Mouse (Mus musculus) gonadal fat pad, adult 2 months (tissue): Measurements from ENCODE around the gene Sgpp2. TPM values are rescaled to one million over a fixed set of nuclear protein-coding genes. Genes with fewer than 3 reads are reported as not detected.

Source experiments
- DNase-seq: peaks from one replicate; pipeline ENCODE4 v3.0.0-alpha.2; 2012; ENCODE audit warnings: low read depth
- polyA plus RNA-seq: library from polyadenylated mRNA; depleted of rRNA; stranded (reverse); fragments of >200 nt; gene quantifications from 2 replicates; pipeline ENCODE4 v1.2.3, GENCODE M21; 2012; rRNA removed

Gene Sgpp2
- polyA plus RNA-seq, result 0.61 and 1.1 TPM in 2 replicates

DNA sequence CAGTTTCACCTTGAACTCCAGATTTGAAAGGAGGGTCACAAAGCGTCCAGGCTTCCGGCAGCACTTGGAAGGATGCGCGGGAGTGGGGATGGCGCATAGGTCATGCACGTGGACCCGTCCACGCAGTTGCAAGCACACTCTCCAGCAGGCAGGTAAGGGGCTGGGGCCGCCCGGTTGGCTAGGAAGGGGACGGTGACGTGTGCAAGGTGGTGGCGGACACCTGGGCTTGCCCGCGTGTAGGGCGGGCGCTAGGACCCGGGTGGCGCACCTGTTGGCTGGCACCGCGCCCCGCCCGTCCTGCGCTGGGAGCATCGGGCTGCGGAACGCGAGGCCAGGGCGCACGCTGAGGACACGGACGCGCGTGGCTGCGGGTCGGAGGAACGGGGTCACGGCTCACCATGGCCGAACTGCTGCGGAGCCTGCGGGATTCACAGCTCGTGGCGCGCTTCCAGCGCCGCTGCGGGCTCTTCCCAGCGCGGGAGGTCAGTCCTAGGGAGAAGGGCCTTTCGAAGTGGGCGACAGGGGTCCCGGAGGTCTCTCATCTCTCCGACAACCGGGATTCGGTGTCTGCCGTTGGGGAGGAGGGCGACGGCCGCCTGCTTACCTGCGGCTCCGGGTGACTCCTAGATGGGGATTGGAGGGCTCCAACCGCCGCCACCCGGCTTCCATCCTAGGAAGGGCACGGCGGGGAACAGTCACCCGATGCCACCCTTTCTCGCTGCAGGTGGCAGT, at the start of gene Sgpp2:
Gene Sgpp2, plus strand, starts transcription at position 325 of the 732 bp plus-strand sequence.
- no peak for DNase-seq

DNA sequence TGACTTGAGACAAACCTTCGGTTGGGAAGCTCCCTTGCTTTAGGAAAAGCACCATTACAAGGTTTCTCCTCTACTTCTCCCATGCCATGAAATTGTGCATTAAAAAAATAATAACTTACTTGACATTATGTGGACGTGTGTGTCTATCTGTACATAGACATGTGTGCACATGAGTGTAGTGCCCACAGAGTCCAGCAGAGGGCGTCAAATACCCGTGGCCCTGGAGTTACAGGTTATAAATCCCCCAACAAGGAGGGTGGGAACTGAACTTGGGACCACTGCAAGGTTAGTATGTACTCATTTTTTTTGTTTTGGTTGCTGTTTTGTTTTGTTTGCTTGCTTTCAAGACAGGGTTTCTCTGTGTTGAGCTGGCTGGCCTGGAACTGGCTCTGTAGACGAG, 42.6 kb upstream of the Sgpp2 start:
- no peak for DNase-seq

DNA sequence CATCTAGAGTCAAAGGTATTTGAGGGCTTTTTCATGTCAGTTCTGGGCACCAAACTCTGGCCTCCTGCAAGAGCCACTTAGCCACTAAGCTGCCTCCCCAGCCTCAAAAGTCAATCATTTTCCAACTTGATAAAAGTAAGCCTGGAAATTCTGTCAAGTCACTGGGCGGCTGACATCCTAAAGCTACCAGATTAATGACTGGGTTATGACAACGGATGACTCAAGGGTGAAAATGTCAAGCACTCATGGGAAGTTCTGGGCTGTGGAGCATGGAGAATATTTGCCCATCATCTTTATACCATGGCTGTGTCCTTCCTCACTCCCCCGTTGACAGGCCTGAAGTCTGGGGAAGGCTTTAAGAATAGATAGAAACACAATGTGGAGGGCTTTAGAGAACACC, 37.2 kb upstream of the Sgpp2 start:
- DNase-seq, result no peak

DNA sequence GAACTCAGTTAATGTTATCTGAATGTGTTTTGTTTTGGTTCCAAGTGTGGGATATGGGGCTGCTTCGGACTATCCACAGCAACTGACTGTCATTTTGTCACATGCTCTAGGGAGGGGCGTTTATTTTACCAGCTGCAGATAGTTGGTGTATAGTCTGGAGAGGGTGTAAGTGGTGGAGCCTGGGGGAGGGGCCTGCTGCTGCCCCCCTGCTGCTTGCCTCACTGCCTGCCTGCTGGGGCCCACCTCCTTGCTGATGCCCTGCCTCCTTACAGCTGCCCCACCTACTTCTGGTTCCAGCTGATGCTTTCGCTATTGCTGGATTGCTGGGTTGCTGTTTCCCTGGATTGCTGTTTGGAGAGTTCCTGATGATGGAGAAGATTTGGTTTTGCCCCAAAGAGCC, 31.0 kb upstream of the Sgpp2 start:
- DNase-seq, result no peak

DNA sequence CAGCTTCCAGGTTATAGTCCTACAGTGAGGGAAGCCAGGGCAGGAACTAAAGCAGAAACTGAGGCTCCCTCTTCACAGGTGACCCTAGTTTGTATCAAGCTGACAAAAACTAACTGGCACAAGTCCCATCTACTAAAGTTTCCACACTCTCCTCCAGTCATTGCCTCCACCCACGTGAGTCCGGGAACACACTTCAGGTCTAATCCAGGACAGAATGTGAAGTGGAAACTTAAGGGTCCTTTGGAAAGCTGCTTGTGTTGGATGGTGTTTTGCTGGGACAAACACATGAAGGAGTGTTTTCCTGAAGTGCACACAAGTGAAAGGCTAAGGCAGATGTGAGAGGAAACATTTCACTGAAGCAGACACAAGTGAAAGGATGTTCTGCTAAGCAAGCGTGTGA, 17.7 kb upstream of the Sgpp2 start:
- DNase-seq, result no peak

DNA sequence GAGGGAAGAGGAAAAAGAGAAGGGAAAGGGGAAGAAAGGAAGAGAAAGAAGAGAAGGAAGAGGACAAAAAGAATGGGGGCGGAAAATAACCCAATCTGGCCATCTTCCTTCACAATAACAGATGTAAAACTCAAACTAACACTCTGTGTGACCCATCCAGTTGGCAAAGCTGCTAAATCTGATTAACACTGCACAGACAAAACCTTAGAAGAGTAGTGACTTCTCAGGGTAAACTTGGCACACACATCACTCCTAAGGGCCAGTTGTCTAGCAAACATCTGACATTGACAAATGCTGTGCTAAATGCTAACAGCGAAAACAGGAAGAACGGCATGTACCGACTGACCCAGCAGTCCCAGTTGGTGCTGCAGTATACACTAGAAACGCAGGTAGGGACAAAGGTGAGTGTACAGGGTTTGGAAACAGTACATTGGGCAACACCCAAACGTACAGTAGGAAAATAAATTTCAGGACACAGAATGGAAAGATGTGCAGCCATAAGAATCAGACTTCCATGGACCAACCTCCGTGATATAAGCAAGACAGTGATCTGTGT, 10.4 kb upstream of the Sgpp2 start:
- DNase-seq, result no peak

DNA sequence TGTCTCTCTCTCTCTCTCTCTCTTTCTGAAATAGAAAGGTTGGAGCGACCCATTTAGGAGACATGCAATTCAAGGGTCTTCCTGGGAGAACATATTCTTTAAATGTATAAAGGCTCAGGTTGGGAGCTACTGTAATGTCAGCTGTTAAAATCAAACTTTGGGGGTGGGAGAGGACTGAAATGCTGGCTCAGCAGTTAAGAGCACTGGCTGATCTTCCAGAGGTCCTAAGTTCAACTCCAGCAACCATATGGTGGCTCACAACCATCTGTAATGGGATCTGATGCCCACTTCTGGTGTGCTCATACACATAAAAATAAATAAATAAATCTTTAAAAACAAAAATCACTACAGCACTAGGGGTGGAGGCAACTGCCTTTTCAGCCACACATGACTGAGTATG, 1.5 kb upstream of the Sgpp2 start:
- DNase-seq, result no peak

DNA sequence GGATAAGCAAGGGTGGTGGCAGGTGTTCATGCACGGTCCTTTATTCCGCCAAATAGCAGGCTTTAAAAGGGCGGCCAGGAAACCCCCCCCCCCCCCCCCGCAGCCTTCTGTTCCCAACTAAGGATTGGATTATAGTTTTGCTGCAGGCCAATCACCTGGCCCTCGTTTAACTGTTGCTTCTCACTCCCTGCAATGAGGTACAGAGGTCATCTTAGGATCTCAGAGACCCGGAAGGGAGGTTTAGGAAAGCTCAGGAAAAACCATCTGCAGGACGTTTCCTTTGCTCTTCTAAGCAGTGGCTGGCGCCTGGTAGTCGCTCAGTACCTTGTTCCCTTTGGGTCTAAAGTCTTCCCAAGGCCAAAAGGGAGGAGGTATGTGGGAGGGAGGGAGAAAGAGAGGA, 865 bp upstream of the Sgpp2 start:
- DNase-seq, result no peak

DNA sequence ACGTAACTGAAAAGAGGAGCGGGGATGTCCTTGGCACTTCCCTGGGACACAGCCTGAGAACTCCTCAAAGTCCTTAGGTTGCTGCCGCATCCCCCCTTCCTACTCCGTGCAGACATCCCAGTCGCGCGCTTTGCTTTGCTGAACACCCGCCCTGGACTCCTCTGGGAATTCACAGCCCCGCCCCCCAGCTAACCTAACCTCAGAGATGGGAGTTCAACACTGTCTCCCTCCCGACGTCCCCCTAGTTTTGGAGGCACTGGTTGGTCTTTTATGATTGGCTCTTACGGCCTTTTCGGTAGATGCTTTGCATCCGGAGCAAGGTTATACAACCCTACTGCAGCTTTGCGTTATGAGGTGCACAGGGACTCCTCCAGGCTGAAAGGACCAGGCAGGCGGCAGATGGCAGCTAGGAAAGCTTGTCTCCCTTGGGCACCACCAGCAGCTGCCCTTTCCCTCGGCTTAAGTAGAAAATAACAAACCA, 756 bp downstream of the Sgpp2 start:
- no peak for DNase-seq

DNA sequence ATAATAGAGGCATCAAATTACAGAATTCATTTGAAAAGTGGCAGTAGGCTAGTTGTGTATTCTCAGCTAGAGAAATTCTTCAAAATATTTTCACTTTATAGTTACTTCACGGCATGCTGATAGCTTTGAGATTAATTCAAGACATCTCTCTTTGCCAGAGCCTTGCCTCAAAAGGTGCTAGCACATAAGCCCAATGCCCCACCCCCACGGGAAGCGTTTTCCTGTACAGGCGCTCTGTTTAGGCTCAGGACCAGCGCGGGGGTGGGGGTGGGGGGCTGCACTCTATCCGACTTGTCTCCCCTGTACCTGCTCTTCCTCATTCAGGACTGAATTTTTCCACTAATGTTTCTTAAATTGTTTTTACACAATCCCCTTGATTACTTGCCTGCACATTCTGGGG, 1.3 kb downstream of the Sgpp2 start:
- no peak for DNase-seq

DNA sequence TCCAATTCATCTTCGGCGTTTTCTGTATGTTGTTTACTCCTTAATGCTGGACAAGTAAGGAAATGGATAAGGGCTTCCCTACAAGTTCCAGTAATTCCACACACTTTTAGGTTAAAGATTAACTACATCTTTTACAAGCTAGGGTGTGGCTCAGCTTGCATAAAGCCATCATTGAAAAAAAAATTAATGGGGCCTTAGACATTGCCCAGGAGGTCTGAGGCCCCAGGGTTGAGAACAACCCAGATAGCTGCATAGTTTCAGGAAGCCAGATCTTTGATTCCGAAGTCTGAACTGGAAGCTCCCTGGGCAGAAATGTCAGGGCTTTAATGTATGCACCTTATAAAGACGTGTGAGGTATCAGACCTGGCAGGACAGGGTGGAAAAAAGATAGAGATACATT, 2.8 kb downstream of the Sgpp2 start:
- DNase-seq, result no peak

DNA sequence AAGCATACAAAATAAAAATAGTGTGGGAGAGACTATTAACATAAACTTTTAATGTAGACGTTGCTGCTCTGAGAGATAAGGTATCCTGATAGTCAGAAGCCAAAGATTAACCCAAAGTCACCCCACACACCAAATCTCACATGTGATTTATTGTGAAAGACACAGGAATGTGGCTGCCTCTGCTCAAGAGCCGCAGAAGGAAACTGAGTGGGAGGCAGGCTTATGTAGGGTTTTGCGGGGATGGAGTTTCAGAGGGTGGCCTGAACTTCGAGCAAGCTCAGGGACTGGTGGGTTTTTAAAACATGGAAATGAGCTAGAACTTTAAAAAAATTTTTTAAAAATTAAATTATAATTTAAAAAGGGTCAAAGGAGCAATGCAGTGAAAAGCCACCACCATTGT, 3.8 kb downstream of the Sgpp2 start:
- no peak for DNase-seq

DNA sequence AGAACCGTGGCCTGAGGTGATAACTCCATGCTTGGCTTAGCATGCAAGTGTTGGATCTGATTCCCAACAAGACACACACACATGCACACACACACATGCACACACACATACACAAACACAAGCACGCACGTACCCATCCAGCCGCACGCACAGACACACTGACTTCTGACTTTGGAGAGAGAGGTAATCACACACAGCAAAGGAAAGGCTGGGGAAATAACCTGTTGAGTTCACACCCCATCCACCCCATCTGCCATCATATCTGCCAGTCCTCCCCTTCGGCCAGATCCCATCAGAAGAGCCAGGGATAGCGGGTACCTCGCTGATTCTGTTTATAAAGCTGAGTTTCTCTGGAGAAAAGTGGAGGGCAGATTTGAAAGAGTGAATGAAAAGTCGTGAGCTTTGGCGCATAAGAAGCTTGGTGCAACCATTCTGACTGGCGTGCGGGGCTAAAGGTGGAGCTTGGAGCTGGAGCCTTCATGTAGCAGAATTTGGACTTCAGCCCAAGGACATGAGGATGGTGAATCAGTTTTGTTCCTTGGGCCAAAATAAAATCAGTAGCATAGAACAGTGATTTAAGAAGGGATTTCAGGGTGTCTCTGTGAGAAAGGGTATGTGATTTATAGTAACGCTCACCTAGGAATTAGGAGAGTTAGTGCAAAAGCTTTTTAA, 8.1 kb downstream of the Sgpp2 start:
- DNase-seq, result no peak

DNA sequence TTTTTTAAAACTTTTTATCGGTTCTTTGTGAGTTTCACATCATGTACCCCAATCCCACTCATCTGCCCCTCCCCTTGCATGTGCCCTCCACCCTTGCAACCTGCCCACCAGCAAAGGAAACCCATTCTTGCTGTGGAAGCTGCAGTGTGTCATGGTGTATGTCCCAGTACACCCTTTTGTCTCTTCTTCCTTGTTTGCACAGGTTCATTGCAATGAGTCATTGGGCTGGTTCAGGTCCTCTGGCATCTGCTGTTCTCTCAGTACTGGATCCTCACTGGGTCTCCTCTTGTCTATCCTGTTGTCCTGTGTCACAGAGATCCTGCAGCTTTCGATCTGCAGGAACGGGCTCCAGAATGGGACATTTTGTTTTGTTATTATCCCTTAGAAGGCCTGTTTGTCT, 10.1 kb downstream of the Sgpp2 start:
- no peak for DNase-seq

DNA sequence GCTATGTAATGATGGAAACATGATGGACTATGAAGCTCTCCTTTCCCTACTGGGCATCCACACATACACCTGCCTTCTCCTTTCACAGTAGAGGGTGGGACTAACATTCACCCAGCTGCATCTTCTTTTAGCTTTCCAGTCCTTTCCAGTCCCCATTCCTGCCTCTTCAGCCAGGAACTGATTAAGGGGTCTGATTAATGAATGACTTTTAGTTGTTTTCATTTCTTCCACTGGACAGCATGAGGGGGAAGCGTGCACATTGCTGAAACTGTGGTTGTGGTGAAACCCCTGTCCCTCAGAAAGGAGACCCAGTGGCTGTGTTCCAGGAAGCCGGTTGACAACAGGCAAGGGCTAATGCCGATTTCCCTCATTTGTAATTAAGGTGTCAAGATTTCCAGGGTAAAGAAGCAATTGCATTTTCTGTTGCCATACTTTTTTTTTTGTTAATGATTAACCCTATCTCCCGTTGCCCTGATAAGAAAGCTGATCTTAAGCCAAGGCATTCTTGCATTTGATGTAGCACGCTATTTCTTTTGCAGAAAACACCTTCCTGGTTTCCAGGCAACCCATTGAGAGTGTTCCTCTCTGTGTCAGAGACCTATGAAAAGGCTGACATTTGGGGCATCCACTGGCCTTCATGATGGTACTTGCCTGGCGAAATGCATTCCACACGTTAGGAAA, 12.1 kb downstream of the Sgpp2 start:
- no peak for DNase-seq

DNA sequence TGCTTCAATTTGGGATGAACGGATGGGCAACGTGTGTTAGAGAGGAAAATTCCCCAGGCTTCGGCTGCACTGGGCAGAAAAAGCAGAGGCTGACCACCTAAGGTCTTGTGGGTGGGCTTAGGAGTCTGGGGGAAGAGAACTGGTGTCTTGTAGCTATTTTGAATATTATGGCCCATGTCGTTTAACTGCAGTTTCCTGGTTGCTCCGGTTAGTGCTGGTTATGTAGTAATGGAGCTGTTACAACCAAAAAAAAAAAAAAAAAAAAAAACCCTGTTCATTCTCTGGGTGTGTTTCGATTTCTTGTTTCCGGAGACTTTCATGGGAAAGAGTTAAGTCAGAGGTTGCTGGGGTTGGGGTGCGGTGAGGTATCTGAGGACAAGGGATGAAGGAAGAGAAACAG, 12.7 kb downstream of the Sgpp2 start:
- DNase-seq, result no peak

DNA sequence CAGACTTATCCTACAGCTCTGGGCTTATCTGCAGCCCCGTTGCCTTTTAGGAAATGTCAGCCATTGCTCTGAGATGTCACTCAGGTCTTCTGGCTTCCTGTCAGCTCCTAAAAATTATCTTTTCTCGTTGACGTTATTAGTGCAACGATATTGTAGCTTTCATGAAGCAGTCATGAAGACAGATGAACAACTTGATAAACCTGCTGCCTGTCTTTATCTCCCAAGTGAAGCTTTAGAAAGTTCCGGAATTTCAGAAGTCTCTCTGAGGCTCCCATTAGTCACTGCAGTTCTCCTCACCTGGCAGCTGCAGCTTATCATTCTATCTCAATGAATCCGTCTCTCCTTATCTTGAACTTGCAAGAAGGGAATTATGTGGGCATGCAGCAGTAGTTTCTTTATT, 13.9 kb downstream of the Sgpp2 start:
- no peak for DNase-seq

DNA sequence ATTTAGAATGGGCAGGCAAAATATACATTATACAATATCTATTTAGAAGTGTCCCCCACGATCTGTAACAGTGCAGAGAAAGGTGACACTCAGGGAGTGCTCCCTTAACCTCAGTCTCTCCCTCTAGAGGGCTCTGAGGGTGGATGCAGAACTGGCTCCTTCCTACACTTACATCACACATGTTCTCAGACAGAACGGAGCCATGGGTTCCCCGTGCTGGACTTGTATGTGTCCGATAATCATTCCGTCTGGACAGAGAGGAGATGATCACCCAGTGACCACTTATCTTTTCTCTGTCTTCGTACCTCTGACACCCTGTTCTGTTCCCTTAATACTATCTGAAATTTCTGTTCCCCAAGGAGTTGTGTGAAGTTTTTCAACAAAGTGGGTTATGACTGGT, 15.7 kb downstream of the Sgpp2 start:
- DNase-seq, result no peak

DNA sequence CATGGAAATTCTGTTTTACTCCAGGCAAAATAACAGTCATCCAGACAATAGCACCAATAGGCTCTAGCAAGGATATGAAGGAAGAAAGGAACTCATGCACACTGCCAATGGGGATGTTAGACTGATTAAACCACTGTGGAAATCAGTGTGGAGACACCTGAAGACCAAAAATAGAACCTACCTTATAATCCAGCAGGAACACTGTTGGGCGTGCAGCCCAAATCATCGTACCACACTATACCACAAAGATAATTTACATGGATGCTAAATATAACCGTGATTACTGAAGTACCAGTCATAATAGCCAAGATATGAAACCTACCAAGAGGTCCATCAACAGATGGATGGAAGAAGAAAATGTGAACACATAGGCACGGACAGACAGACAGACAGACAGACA, 18.5 kb downstream of the Sgpp2 start:
- DNase-seq, result no peak

DNA sequence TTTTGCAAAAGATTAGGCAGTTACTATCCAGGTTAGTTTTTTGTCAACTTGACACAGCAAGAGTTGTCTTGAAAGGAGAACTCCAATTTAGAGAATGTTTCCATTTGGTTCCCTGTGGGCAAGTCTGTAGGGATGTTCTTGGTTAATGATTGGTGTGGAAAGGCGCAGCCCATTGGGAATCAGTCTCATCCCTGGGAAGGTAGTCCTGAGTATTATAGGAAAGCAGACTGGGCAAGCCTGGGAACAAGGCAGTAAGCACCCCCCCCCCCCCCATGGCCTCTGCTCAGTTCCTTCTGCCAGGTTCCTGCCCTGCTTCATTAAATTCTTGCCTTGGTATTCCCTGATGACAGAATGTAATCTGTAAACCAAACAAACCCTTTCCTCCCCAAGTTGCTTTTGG, 19.7 kb downstream of the Sgpp2 start:
- DNase-seq, result no peak

DNA sequence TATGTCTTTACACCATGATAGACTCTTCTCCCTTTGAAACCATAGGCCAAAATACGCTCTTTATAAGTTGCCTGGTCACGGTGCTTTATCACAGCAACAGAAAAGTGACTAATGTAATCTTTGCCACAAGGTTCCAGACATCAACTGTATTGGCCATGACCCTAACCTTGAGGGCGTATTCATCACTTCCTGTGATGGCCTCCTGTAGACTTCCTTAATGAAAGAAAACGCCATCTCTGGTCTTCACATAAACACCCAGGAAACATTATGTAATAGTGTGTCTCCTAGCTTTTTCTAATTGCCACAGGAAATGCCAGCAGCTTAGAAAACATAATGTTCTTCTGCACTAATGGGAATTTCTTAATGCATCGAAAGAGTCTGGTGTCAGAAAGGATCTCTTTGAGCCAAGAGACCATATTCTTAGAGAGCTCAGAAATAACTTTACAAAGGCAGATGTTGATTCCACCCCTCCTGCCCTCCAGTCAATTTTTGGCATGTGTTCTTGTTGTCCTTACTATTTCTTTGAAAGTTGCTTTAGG, 20.5 kb downstream of the Sgpp2 start:
- DNase-seq, result no peak

DNA sequence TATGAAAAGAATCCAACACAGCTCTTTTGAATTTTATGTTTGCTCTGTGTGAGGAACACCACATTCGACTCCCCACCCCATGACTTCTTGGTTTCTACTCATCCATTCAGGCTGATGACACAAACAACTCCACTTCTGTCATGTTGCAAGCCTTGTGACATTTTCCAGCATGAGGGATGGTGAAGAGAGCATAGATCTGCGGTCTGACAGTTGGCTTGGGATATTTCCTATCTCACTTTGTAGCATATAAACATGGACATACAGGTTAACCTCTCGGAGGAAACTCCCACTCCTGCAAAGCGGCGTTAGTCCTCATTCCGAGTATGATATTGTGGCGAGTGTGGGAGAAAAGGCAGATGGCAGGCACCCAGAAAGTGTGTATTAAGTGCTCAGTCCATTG, 27.6 kb downstream of the Sgpp2 start:
- no peak for DNase-seq
